Mouse (Mus musculus): ENCODE measurements at regions not wholly inside any gene's neighbourhood (a gene's known extent, or its start where the extent isn't known, plus 50 kb on each side); places are given as distances from the start of the nearest gene placed in this dataset.

DNA sequence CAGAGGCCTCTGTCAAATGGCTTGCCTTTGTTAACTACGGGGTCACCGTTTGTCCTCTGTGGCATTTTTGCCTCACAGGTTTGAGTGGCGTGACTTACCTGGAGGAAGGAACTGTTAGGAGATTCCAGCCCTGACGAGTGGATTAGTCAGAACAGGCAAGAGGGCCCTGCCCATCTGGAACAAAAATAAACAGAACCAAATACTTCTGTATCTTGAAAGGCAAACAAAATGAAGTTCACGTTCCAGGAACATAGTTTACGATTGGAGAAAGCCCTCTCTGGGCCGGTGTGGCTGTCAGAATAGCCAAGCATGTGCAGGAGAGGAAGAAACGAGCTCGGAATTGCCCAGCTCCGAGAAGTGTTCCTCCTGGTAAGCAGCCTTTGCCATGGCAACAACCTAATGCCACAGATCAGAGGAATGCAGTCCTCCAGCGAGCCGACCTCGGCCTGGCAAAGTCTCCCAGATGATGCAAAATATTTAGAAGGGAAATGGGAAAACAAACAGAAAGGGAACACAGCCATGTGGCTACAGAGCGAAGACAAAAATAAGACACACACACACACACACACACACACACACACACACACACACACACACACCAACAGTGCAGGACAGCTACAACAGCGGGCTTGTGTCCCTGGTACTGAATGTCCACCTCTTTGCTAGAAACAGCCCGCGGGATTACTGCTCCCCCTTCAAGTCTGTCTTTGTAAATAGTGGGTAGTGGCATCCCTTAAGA is 106.5 kb downstream of the Tes start:
- no peak for TF ChIP-seq CTCF (IDR thresholded peaks at IDR 0.05)
- TF ChIP-seq POLR2A (IDR thresholded peaks at IDR 0.05; ENCODE audit: insufficient read depth, low read depth, low read length): 0 out of 2 replicates have a peak, but pooled peaks have one; percentile 12
- TF ChIP-seq EP300 (IDR thresholded peaks at IDR 0.05; ENCODE audit: insufficient read depth, low read depth, low read length): 0 out of 2 replicates have a peak, but pooled peaks have one; percentile 33
